Mouse (Mus musculus) forebrain, postnatal 0 days (tissue): Measurements from ENCODE around the gene Ism1. TPM values are rescaled to one million over a fixed set of nuclear protein-coding genes. Genes with fewer than 3 reads are reported as not detected.
A peak's percentile ranks its signal among the peaks of the same experiment; 100 is the strongest.

Source experiments
- ATAC-seq: fragments of 200-750 bp; cut with Nextera tagmentation; 2 replicates; pipeline ENCODE4 v1.8.0; 2017; ENCODE audit warnings: mild to moderate bottlenecking, moderate library complexity
- DNase-seq: peaks from one replicate; pipeline ENCODE4 v3.0.0-alpha.2; 2015
- H3K27ac ChIP-seq: fragments of 300-500 bp; sonication (generic); 2 replicates; pipeline ENCODE4 v1.5.1; 2014; ENCODE audit warnings: low read depth, mild to moderate bottlenecking, antibody characterized with exemption, low read length, moderate library complexity, mixed read lengths
- H3K27me3 ChIP-seq: fragments of 300-500 bp; sonication (generic); 2 replicates; pipeline ENCODE4 v1.6.1; 2014; ENCODE audit warnings: mild to moderate bottlenecking, low read length, mixed read lengths; ENCODE audit not compliant: insufficient read depth
- H3K36me3 ChIP-seq: fragments of 300-500 bp; sonication (generic); 2 replicates; pipeline ENCODE4 v1.6.1; 2014; ENCODE audit warnings: mild to moderate bottlenecking, moderate library complexity; ENCODE audit not compliant: insufficient read depth
- H3K4me1 ChIP-seq: fragments of 300-500 bp; sonication (generic); 2 replicates; pipeline ENCODE4 v1.6.1; 2014; ENCODE audit warnings: antibody characterized with exemption; ENCODE audit not compliant: insufficient read depth
- H3K4me2 ChIP-seq: fragments of 300-500 bp; sonication (generic); 2 replicates; pipeline ENCODE4 v1.6.1; 2014; ENCODE audit warnings: low read depth, mild to moderate bottlenecking, moderate library complexity
- H3K4me3 ChIP-seq: fragments of 300-500 bp; sonication (generic); 2 replicates; pipeline ENCODE4 v1.5.1; 2014; ENCODE audit warnings: low read depth, low read length, mixed read lengths
- H3K9ac ChIP-seq: fragments of 300-500 bp; sonication (generic); 2 replicates; pipeline ENCODE4 v1.6.1; 2014; ENCODE audit warnings: mild to moderate bottlenecking
- H3K9me3 ChIP-seq: fragments of 300-500 bp; sonication (generic); 2 replicates; pipeline ENCODE4 v1.6.1; 2016; ENCODE audit warnings: low read length
- CTCF ChIP-seq: sonication (generic); IDR thresholded peaks from 2 replicates; pipeline ENCODE4 v1.5.1; 2016; ENCODE audit warnings: antibody characterized with exemption, control low read depth, low read depth
- WGBS: fragments of 180-500 bp; shearing (Covaris S2); extraction: QIAGEN DNeasy Blood & Tissue Kit; methylation state at CpG from one replicate; pipeline ENCODE4 v1.1.7; 2014; 5-methylcytosine and 5-hydroxymethylcytosine counted together
- polyA plus RNA-seq: library from polyadenylated mRNA; unstranded; fragments of >200 nt; fragmentation: Nextera tagmentation; extraction: Ambion mirVana; gene quantifications from 2 replicates; pipeline ENCODE4 v1.2.1, GENCODE M21; 2015
- total RNA-seq: library from RNA; depleted of rRNA; stranded (reverse); fragments of >200 nt; gene quantifications from 2 replicates; pipeline ENCODE4 v1.2.3, GENCODE M21; 2014

Gene Ism1
- total and polyA plus RNA-seq, 2 experiments from 2014 or later, result 0.64 to 2.4 TPM

DNA sequence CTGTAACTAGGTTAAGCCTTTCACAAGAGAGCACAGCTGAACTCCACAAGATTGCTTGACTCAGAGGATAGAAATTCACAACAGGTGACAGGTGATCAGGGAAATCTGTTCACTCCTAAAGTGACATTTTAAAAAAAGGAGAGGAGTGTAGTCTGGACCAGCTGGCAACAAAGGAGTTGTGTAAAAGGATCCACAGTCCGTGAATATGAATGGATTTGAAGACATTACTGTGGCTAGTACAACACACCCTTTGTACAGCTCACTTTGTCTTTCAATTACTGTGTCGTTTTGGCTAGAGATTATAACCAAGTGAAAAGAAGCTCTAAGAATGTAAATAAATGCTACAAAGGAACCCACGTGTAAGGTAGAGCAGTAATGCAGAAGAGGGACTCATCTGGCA lies 33.7 kb downstream of the Ism1 start:
- DNase-seq (no peak), ATAC-seq (peak; percentile 12; the same call in 1 of the 2 replicates)
- no peaks in the 10 kb centered on the region for H3K36me3 ChIP-seq
- H3K4me2 ChIP-seq, result no peak overlapping the region
- no peaks in the 10 kb centered on the region for H3K4me1 ChIP-seq
- no peaks in the 10 kb centered on the region for H3K27me3 ChIP-seq
- H3K27ac ChIP-seq, result no peak overlapping the region
- WGBS, result 11% methylated on average over 3 of the region's 3 CpGs
- no peak overlapping the region for H3K4me3 ChIP-seq
- no peak for TF ChIP-seq CTCF
- H3K9ac ChIP-seq, result no peak overlapping the region
- H3K9me3 ChIP-seq, result no peaks in the 10 kb centered on the region

DNA sequence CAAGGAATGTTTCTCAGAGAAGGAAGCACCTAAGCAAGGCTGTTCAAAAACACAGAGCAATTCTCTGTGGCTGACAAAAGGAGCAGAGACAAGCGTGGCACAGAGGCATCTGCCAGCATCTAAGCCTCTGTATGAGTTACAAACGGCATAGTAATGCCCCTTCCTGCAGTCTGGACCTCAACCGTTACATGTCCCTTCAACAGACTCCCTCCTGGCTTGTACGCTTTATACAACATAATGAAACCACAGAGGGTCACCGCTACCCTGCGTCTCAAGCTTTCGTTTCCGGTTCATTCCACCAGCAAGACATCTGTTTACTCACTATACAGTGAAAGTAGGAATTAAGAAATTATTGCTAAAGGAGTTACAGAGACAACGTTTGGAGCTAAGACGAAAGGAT lies 34.1 kb downstream of the Ism1 start:
- 68% methylated on average over 10 of the region's 10 CpGs for WGBS
- no peak overlapping the region for H3K9ac ChIP-seq
- DNase-seq (no peak), ATAC-seq (peak; percentile 40; the same call in 1 of the 2 replicates)
- no peaks in the 10 kb centered on the region for H3K36me3 ChIP-seq
- H3K4me3 ChIP-seq, result no peak overlapping the region
- no peaks in the 10 kb centered on the region for H3K9me3 ChIP-seq
- H3K4me1 ChIP-seq, result no peaks in the 10 kb centered on the region
- H3K27me3 ChIP-seq, result no peaks in the 10 kb centered on the region
- H3K27ac ChIP-seq, result no peak overlapping the region
- no peak for TF ChIP-seq CTCF
- no peak overlapping the region for H3K4me2 ChIP-seq

DNA sequence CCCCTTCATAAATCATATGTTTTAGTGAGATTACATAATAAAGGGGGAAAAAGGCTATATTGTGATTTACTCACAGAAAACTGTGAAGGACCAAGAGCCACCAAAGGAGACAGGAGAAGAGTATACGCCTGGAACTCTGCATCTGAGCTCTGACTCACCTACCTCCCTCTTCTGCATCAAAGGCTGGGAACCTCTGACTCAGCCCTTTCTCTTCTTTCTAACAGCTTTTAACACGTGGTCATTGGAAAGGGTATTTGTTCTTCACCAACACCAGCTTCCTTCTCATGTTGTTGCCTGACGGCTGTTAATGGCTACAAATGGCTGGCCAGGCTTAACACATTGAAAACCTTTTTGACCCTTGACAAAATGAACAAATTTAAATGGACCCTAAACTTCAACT lies 36.2 kb downstream of the Ism1 start:
- no peak overlapping the region for H3K9ac ChIP-seq
- H3K36me3 ChIP-seq, result no peaks in the 10 kb centered on the region
- DNase-seq (no peak), ATAC-seq (no peak)
- no peaks in the 10 kb centered on the region for H3K9me3 ChIP-seq
- no peak overlapping the region for H3K4me3 ChIP-seq
- H3K4me2 ChIP-seq, result no peak overlapping the region
- no peak overlapping the region for H3K27ac ChIP-seq
- no peak for TF ChIP-seq CTCF
- WGBS, result 72% methylated on average over 3 of the region's 3 CpGs
- H3K27me3 ChIP-seq, result no peaks in the 10 kb centered on the region
- no peaks in the 10 kb centered on the region for H3K4me1 ChIP-seq

DNA sequence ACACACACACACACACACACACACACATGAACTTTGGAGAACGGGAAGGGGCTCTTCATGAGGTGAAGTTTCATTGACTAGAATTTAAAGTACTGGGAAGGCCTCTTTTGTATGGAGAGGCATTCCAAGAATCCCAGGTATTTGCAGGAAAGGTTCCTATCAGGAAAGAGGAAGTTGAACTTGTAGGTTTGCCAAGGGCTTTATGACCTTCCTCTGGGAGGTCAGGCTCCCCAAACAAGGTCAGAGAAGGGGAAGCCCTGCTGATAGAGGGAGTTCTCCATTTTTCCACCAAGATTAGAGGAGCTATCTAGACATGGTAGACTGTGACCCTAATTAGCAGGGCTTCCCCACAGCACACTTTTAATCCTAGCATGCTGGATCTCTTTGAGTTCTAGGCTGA lies 39.8 kb downstream of the Ism1 start:
- Histone ChIP-seq H3K4me3 (no peak overlapping the region), H3K27me3 (no peaks in the 10 kb centered on the region), H3K4me1 (no peaks in the 10 kb centered on the region), H3K4me2 (no peak overlapping the region), H3K9ac (no peak overlapping the region), H3K36me3 (no peaks in the 10 kb centered on the region), H3K9me3 (no peaks in the 10 kb centered on the region), H3K27ac (no peak overlapping the region)
- ATAC-seq (no peak), DNase-seq (no peak)
- 82% methylated on average over 1 of the region's 1 CpGs for WGBS
- TF ChIP-seq CTCF, result no peak

DNA sequence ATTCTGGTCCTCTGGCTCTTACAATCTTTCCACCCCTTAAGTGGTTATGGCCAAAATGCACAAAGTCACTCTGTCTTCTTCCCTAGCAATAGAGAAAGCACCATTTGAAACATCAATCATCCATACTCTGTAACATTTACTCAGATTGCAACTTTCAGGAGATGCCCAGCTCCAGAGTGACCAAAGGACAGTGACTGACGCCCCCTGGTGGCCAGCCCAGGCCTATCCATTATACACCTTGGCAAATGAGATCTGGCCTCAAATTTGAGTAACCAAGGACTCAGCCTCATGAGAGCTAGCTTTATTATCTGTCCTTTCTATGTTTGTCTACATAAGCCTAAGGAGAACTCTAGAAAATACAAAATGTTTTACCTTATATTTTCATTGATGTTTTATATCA lies 44.7 kb downstream of the Ism1 start:
- Histone ChIP-seq H3K4me2 (no peak overlapping the region), H3K36me3 (no peaks in the 10 kb centered on the region), H3K4me3 (no peak overlapping the region), H3K27me3 (no peaks in the 10 kb centered on the region), H3K27ac (no peak overlapping the region), H3K9ac (no peak overlapping the region), H3K4me1 (no peaks in the 10 kb centered on the region), H3K9me3 (no peaks in the 10 kb centered on the region)
- peak; percentile 57 for TF ChIP-seq CTCF
- ATAC-seq, result no peak
- 0% methylated on average over 1 of the region's 1 CpGs for WGBS
- peak; percentile 12 for DNase-seq

DNA sequence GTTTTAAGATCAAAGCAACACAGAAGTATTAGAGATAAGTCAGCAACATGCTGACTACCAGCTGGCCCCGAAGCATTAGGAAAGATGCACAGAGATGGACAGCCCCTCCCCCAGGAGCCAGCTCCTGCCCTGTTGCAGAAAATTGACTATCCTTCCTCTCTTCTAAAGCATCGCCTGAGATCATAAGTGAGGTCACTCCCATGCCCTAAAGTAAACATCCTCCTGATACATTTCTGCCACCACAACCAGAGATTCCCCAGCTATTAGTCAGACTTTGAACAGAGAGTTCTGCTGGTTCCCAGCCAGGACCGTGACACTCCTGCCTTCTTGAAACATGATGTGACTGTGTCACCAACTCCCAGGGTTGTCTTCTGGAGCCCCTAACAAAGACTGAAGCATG lies 45.3 kb downstream of the Ism1 start:
- Histone ChIP-seq H3K36me3 (no peaks in the 10 kb centered on the region), H3K4me1 (no peaks in the 10 kb centered on the region), H3K4me2 (no peak overlapping the region), H3K27me3 (no peaks in the 10 kb centered on the region), H3K9ac (no peak overlapping the region), H3K4me3 (no peak overlapping the region), H3K27ac (no peak overlapping the region), H3K9me3 (no peaks in the 10 kb centered on the region)
- DNase-seq (no peak), ATAC-seq (no peak)
- 59% methylated on average over 3 of the region's 3 CpGs for WGBS
- no peak for TF ChIP-seq CTCF

DNA sequence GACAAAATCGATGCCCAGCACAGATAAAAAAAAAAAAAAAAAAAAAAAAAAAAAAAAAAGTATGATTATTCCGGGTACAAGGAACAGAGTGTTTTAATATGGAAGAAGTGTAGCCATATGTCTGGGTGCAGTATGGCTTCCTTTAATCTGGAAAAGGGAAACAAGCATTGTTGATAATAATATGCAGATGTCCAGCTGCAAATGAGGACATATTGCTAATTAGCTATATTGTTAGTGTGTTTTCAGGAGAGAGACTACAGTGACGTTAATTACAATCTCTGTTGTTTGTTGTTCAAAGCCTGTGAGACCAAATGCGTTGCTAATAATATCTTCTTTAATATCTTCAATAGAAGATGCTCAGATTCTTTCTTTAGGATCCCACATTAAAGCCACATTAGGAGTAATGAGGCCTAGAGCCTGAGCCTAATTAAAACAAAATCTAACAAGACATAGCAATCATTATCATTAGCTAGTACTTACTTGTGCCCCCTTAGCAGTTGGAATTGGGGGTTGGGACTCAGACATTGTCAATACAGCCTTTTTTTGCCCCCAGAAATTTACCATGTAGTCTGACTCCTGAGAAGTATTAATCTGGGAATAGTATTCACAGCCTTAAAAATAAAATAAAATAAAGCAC lies 46.3 kb downstream of the Ism1 start:
- H3K4me2 ChIP-seq, result no peak overlapping the region
- H3K9me3 ChIP-seq, result no peaks in the 10 kb centered on the region
- H3K27me3 ChIP-seq, result no peaks in the 10 kb centered on the region
- no peak overlapping the region for H3K9ac ChIP-seq
- H3K36me3 ChIP-seq, result no peaks in the 10 kb centered on the region
- no peak for ATAC-seq
- no peak for TF ChIP-seq CTCF
- no peak overlapping the region for H3K27ac ChIP-seq
- no peak overlapping the region for H3K4me3 ChIP-seq
- peak; percentile 3 for DNase-seq
- WGBS, result 17% methylated on average over 4 of the region's 4 CpGs
- H3K4me1 ChIP-seq, result no peaks in the 10 kb centered on the region
